8 mouse cellular contexts compared by ENCODE assay signal in genomic region chr10:60779628-60780027, GRCm38 (mm10). TPM values are rescaled to one million over a fixed set of nuclear protein-coding genes. Genes with fewer than 3 reads are reported as not detected.
DNase-seq lines count a peak whose midpoint lies in the region; ATAC-seq and TF ChIP-seq lines count a peak whose summit lies in the region.

No protein-coding gene starts in this region.

- H3K4me2 ChIP-seq in embryonic facial prominence, embryonic 14.5 days (ENCODE audit: low read depth, low read length), result peak overlapping the region; percentile 33
- H3K4me2 ChIP-seq in limb, embryonic 14.5 days (replicated peaks; ENCODE audit: low read depth, low read length, severe bottlenecking), result peak overlapping the region; percentile 33; the same call in 1 of the 2 replicates
- H3K4me2 ChIP-seq in stomach, embryonic 15.5 days, result no peak overlapping the region

- no peaks in the 10 kb centered on the region for H3K4me1 ChIP-seq in bone marrow, adult 2 months (ENCODE audit: control insufficient read depth, insufficient read depth, low read length)
- H3K4me1 ChIP-seq in embryonic facial prominence, embryonic 14.5 days (ENCODE audit: control insufficient read depth, insufficient read depth, low read length), result no peaks in the 10 kb centered on the region
- no peaks in the 10 kb centered on the region; the same call in 1 of the 2 replicates for H3K4me1 ChIP-seq in limb, embryonic 14.5 days (ENCODE audit: control insufficient read depth, insufficient read depth, low read length)
- no peaks in the 10 kb centered on the region for H3K4me1 ChIP-seq in stomach, embryonic 15.5 days

- peak; percentile 56 for ATAC-seq in embryonic facial prominence, embryonic 14.5 days (ENCODE audit: low read depth)
- ATAC-seq in limb, embryonic 14.5 days (ENCODE audit: low FRiP score, low read depth), result peak; percentile 54
- ATAC-seq in stomach, embryonic 15.5 days (ENCODE audit: insufficient read depth, low FRiP score, low read depth), result peak; percentile 29; the same call in 1 of the 2 replicates

- no peak overlapping the region for H3K4me3 ChIP-seq in bone marrow, adult 2 months (replicated peaks; ENCODE audit: control insufficient read depth, low read depth, low read length)
- no peak overlapping the region for H3K4me3 ChIP-seq in embryonic facial prominence, embryonic 14.5 days (ENCODE audit: low read depth, low read length)
- no peak overlapping the region for H3K4me3 ChIP-seq in limb, embryonic 14.5 days (replicated peaks; ENCODE audit: low read length)
- H3K4me3 ChIP-seq in stomach, embryonic 15.5 days (replicated peaks), result no peak overlapping the region

- H3K9ac ChIP-seq in embryonic facial prominence, embryonic 14.5 days (ENCODE audit: low read depth, low read length), result 0 out of 2 replicates have a peak overlapping the region, but pooled peaks have one; percentile 15
- no peak overlapping the region for H3K9ac ChIP-seq in limb, embryonic 14.5 days (ENCODE audit: low read depth, low read length, severe bottlenecking)
- H3K9ac ChIP-seq in stomach, embryonic 15.5 days, result no peak overlapping the region

- DNase-seq in B cell, adult 2 months, result peak; percentile 77
- DNase-seq in embryonic facial prominence, embryonic 14.5 days (ENCODE audit: low spot score), result peak; percentile 82
- peak; percentile 58 to 77 for DNase-seq in heart, adult 9 months (ENCODE audit: low spot score in 2 of 2)
- peak; percentile 68 to 85 for DNase-seq in kidney, adult 8-10 months
- DNase-seq in limb, embryonic 14.5 days (ENCODE audit: low spot score), result peak; percentile 86
- DNase-seq in naive thymus-derived CD4-positive, alpha-beta T cell, adult 2 months (ENCODE audit: low read depth), result peak; percentile 81

- no peaks in the 10 kb centered on the region for H3K9me3 ChIP-seq in embryonic facial prominence, embryonic 14.5 days (ENCODE audit: control insufficient read depth, low read length)
- H3K9me3 ChIP-seq in limb, embryonic 14.5 days (ENCODE audit: control insufficient read depth, low read length), result no peaks in the 10 kb centered on the region
- no peaks in the 10 kb centered on the region for H3K9me3 ChIP-seq in stomach, embryonic 15.5 days

- TF ChIP-seq CTCF in bone marrow, adult 2 months (IDR thresholded peaks at IDR 0.05; ENCODE audit: control insufficient read depth, insufficient read depth, low read length), result peak; percentile 91

- no peak for TF ChIP-seq POLR2A in bone marrow, adult 2 months (IDR thresholded peaks at IDR 0.05; ENCODE audit: borderline replicate concordance, control insufficient read depth, low read depth, low read length)
- no peak for TF ChIP-seq POLR2A in limb, embryonic 14.5 days (IDR thresholded peaks at IDR 0.05; ENCODE audit: borderline replicate concordance, extremely low read depth, insufficient read depth, insufficient read length)

- WGBS in bone marrow, adult 2 months, result 15% methylated on average over 9 of the region's 9 CpGs
- 16% methylated on average over 8 of the region's 9 CpGs for WGBS in embryonic facial prominence, embryonic 14.5 days
- WGBS in limb, embryonic 14.5 days, result 7% methylated on average over 8 of the region's 9 CpGs
- 8% methylated on average over 9 of the region's 9 CpGs for WGBS in stomach, embryonic 15.5 days

- H3K27ac ChIP-seq in bone marrow, adult 2 months (ENCODE audit: control insufficient read depth, insufficient read depth, low read depth, low read length, poor library complexity), result no peak overlapping the region
- no peak overlapping the region for H3K27ac ChIP-seq in embryonic facial prominence, embryonic 14.5 days (replicated peaks; ENCODE audit: low read depth, low read length)
- H3K27ac ChIP-seq in limb, embryonic 14.5 days (replicated peaks; ENCODE audit: low read depth, low read length), result no peak overlapping the region
- no peak overlapping the region for H3K27ac ChIP-seq in stomach, embryonic 15.5 days

- H3K36me3 ChIP-seq in embryonic facial prominence, embryonic 14.5 days (ENCODE audit: control insufficient read depth, insufficient read depth, low read length), result 0 out of 2 replicates have a peak, but pooled peaks cover 3% of the 10 kb centered on the region
- peaks cover 14% of the 10 kb centered on the region for H3K36me3 ChIP-seq in limb, embryonic 14.5 days (ENCODE audit: control insufficient read depth, insufficient read depth, low read length)
- H3K36me3 ChIP-seq in stomach, embryonic 15.5 days, result no peaks in the 10 kb centered on the region

- no peaks in the 10 kb centered on the region for H3K27me3 ChIP-seq in embryonic facial prominence, embryonic 14.5 days (replicated peaks; ENCODE audit: control insufficient read depth, insufficient read depth, low read length)
- H3K27me3 ChIP-seq in limb, embryonic 14.5 days (ENCODE audit: control insufficient read depth, insufficient read depth, low read length), result no peaks in the 10 kb centered on the region
- H3K27me3 ChIP-seq in stomach, embryonic 15.5 days (replicated peaks), result no peaks in the 10 kb centered on the region

RNA-seq across cellular contexts. Expression of gene Slc29a3, which starts 27.0 kb away (rescaled TPM):
- polyA plus RNA-seq in bone marrow, adult 2 months (2011; ENCODE audit: insufficient read depth, insufficient read length, low replicate concordance, missing spikeins), result 3.7 and 8.5 TPM in 2 replicates
- 9.0 and 9.9 TPM in 2 replicates for polyA plus RNA-seq in embryonic facial prominence, embryonic 14.5 days (2014; fragmentation: Nextera tagmentation; extraction: Ambion mirVana)
- polyA plus RNA-seq in limb, embryonic 14.5 days (2012; rRNA removed), result 10.0 and 13.7 TPM in 2 replicates
- 10.4 and 10.6 TPM in 2 replicates for polyA plus RNA-seq in limb, embryonic 14.5 days (2014; fragmentation: Nextera tagmentation; extraction: Ambion mirVana)
- 11.3 and 11.4 TPM in 2 replicates for polyA plus RNA-seq in stomach, embryonic 15.5 days (2015; fragmentation: Nextera tagmentation; extraction: Ambion mirVana)

RNA-seq across cellular contexts. Expression of gene Unc5b, which starts 51.8 kb away (rescaled TPM):
- polyA plus RNA-seq in bone marrow, adult 2 months (2011; ENCODE audit: insufficient read depth, insufficient read length, low replicate concordance, missing spikeins), result 0.84 and 1.1 TPM in 2 replicates
- polyA plus RNA-seq in embryonic facial prominence, embryonic 14.5 days (2014; fragmentation: Nextera tagmentation; extraction: Ambion mirVana), result 6.1 and 6.6 TPM in 2 replicates
- 21.8 and 29.6 TPM in 2 replicates for polyA plus RNA-seq in limb, embryonic 14.5 days (2012; rRNA removed)
- 6.2 and 7.0 TPM in 2 replicates for polyA plus RNA-seq in limb, embryonic 14.5 days (2014; fragmentation: Nextera tagmentation; extraction: Ambion mirVana)
- 3.8 and 4.0 TPM in 2 replicates for polyA plus RNA-seq in stomach, embryonic 15.5 days (2015; fragmentation: Nextera tagmentation; extraction: Ambion mirVana)
